Mouse (Mus musculus) right cerebral cortex, postnatal 14 days (tissue): ENCODE results near the gene Adam10.
A peak's percentile ranks its signal among the peaks of the same experiment; 100 is the strongest.

Experiments used
- DNase-seq: peaks from one replicate; pipeline ENCODE4 v3.0.0; 2022

Gene Adam10

GRCm38 (mm10) chr9:70675117-70675516 lies 3.7 kb upstream of the Adam10 start:
- DNase-seq = no peak

- DNase-seq = no peak
Measured at GRCm38 (mm10) chr9:70675961-70676360, 2.8 kb upstream of the Adam10 start.

GRCm38 (mm10) chr9:70679132-70680091 lies 615 bp downstream of the Adam10 start:
- peak; percentile 46 for DNase-seq

GRCm38 (mm10) chr9:70682202-70682601 lies 3.4 kb downstream of the Adam10 start:
- DNase-seq = no peak

- no peak for DNase-seq
Measured at GRCm38 (mm10) chr9:70688301-70688968, 9.6 kb downstream of the Adam10 start.

GRCm38 (mm10) chr9:70689926-70690325 lies 11.1 kb downstream of the Adam10 start:
- DNase-seq = no peak

GRCm38 (mm10) chr9:70690579-70690978 lies 11.8 kb downstream of the Adam10 start:
- no peak for DNase-seq

GRCm38 (mm10) chr9:70691772-70692693 lies 13.2 kb downstream of the Adam10 start:
- DNase-seq = no peak

- DNase-seq = no peak
Measured at GRCm38 (mm10) chr9:70695723-70696122, 16.9 kb downstream of the Adam10 start.

- DNase-seq = no peak
Measured at GRCm38 (mm10) chr9:70698090-70698489, 19.3 kb downstream of the Adam10 start.

- no peak for DNase-seq
Measured at GRCm38 (mm10) chr9:70703597-70704203, 24.9 kb downstream of the Adam10 start.

GRCm38 (mm10) chr9:70706444-70706843 lies 27.6 kb downstream of the Adam10 start:
- DNase-seq = no peak

- no peak for DNase-seq
Measured at GRCm38 (mm10) chr9:70729544-70729943, 50.7 kb downstream of the Adam10 start.

GRCm38 (mm10) chr9:70731079-70731478 lies 52.3 kb downstream of the Adam10 start:
- DNase-seq = no peak

GRCm38 (mm10) chr9:70733208-70733607 lies 54.4 kb downstream of the Adam10 start:
- DNase-seq = no peak

- no peak for DNase-seq
Measured at GRCm38 (mm10) chr9:70739998-70740397, 61.2 kb downstream of the Adam10 start.

- no peak for DNase-seq
Measured at GRCm38 (mm10) chr9:70751504-70752222, 72.9 kb downstream of the Adam10 start.

- DNase-seq = no peak
Measured at GRCm38 (mm10) chr9:70760974-70761373, 82.2 kb downstream of the Adam10 start.

GRCm38 (mm10) chr9:70775517-70775916 lies 96.7 kb downstream of the Adam10 start:
- DNase-seq = no peak

GRCm38 (mm10) chr9:70782191-70782590 lies 103.4 kb downstream of the Adam10 start:
- no peak for DNase-seq

- DNase-seq = no peak
Measured at GRCm38 (mm10) chr9:70788705-70789104, 109.9 kb downstream of the Adam10 start.

GRCm38 (mm10) chr9:70790621-70791020 lies 111.8 kb downstream of the Adam10 start:
- DNase-seq = no peak
